Mouse (Mus musculus) midbrain, embryonic 16.5 days (tissue): Measurements from ENCODE around the gene Uqcc3. TPM values are rescaled to one million over a fixed set of nuclear protein-coding genes. Genes with fewer than 3 reads are reported as not detected.
"Not testable (repeated sequence)": the region's sequence is repeated elsewhere in the genome, so short reads cannot be mapped to it uniquely, and the experiment has no call there.

ENCODE experiments used
- ATAC-seq: fragments of 200-750 bp; cut with Nextera tagmentation; 2 replicates; pipeline ENCODE4 v1.8.0; 2017; ENCODE audit warnings: moderate TSS enrichment
- H3K27ac ChIP-seq: fragments of 300-500 bp; sonication (generic); 2 replicates; pipeline ENCODE4 v1.5.1; 2014; ENCODE audit warnings: mild to moderate bottlenecking, low read length, mixed read lengths
- H3K27me3 ChIP-seq: fragments of 300-500 bp; sonication (generic); 2 replicates; pipeline ENCODE4 v1.6.1; 2014; ENCODE audit warnings: low read depth, low read length, mixed read lengths; ENCODE audit not compliant: control insufficient read depth, insufficient read depth
- H3K36me3 ChIP-seq: fragments of 300-500 bp; sonication (generic); 2 replicates; pipeline ENCODE4 v1.6.1; 2014; ENCODE audit warnings: mild to moderate bottlenecking, low read length, moderate library complexity, mixed read lengths; ENCODE audit not compliant: control insufficient read depth, insufficient read depth
- H3K4me1 ChIP-seq: fragments of 300-500 bp; sonication (generic); 2 replicates; pipeline ENCODE4 v1.6.1; 2014; ENCODE audit warnings: mild to moderate bottlenecking, low read length, mixed read lengths; ENCODE audit not compliant: control insufficient read depth, insufficient read depth
- H3K4me2 ChIP-seq: fragments of 300-500 bp; sonication (generic); 2 replicates; pipeline ENCODE4 v1.6.1; 2014; ENCODE audit warnings: mild to moderate bottlenecking, low read length, mixed read lengths
- H3K4me3 ChIP-seq: fragments of 300-500 bp; sonication (generic); 2 replicates; pipeline ENCODE4 v1.5.1; 2014; ENCODE audit warnings: low read depth, mild to moderate bottlenecking, low read length, moderate library complexity, mixed read lengths
- H3K9ac ChIP-seq: fragments of 300-500 bp; sonication (generic); 2 replicates; pipeline ENCODE4 v1.6.1; 2014; ENCODE audit warnings: low read depth, low read length, mixed read lengths
- H3K9me3 ChIP-seq: fragments of 300-500 bp; sonication (generic); replicated peaks from 2 replicates; pipeline ENCODE4 v1.6.1; 2014; ENCODE audit warnings: mild to moderate bottlenecking, low read length, mixed read lengths; ENCODE audit not compliant: control insufficient read depth, poor library complexity, severe bottlenecking
- WGBS: fragments of 180-500 bp; shearing (Covaris S2); extraction: QIAGEN DNeasy Blood & Tissue Kit; methylation state at CpG from one replicate; pipeline ENCODE4 v1.1.7; 2014; 5-methylcytosine and 5-hydroxymethylcytosine counted together
- polyA plus RNA-seq: library from polyadenylated mRNA; unstranded; fragments of >200 nt; fragmentation: Nextera tagmentation; extraction: Ambion mirVana; gene quantifications from 2 replicates; pipeline ENCODE4 v1.2.1, GENCODE M21; 2015

The Uqcc3 gene
- polyA plus RNA-seq, 1 experiment from 2014 or later, result 54.5 TPM

DNA sequence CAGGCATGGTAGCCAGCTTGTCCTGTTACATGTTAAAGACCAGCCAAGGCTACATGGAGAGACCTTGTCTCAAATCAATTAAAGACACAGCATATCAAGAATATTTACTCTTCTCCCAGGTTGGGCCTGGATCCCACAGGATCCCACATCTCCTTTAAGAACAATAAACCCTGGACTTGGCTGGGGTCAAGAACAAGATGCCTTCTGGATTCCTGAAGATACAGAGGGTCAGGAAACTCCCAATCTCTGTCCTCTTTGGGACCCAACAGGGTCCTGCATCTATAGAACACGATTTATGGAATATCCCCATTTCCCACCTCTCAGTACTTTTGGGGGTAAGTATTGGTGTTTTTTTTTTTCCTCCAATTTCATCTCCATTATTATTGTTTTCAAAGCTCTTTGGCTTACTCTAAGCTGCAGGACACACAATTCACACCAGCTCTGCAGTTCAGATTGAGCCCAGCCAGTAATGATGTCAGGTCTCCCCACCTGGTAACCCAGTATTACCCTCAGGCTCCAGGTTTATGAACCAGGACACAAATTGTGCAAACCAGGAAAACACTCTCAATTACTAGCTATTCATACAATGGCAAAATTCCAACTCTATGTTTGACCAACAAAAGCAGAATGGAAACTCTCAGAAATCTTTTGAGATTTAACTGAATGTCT is 6.3 kb upstream of the Uqcc3 start:
- H3K27ac ChIP-seq, result no peak overlapping the region
- H3K27me3 ChIP-seq, result no peaks in the 10 kb centered on the region
- no peaks in the 10 kb centered on the region for H3K9me3 ChIP-seq
- H3K4me2 ChIP-seq, result no peak overlapping the region
- H3K36me3 ChIP-seq, result no peaks in the 10 kb centered on the region
- no peak for ATAC-seq
- no peak overlapping the region for H3K4me3 ChIP-seq
- peak overlapping the region; percentile 70; the same call in 1 of the 2 replicates for H3K9ac ChIP-seq
- 39% methylated on average over 1 of the region's 1 CpGs for WGBS
- peaks cover 19% of the 10 kb centered on the region for H3K4me1 ChIP-seq

DNA sequence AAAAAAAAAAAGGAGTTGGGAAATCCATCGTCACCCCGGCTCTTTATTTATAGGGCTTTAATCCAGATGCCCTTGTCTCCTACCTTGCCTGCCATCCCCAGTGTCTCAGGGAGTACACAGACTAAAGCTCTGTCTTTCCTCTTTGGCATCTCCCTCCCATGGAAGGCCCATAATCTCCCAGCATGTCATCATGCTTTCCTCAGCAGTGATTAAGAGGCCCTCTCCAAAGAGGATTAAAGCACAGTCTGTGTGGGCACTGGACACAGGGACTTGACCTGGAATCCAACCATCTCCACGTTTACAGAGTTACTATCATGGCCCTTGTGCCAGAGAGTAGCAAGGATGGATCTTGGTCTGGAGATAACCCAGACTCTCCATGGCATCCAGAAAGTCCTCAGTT is 2.9 kb upstream of the Uqcc3 start, which contains the start of the genes Lbhd1 and Gm49403:
TSS of gene Lbhd1 (plus strand) at position 117 of the 400 bp plus-strand sequence.
TSS of gene Gm49403 (plus strand) at position 315 of the 400 bp plus-strand sequence.
- no peak for ATAC-seq
- Histone ChIP-seq H3K4me2 (no peak within 1 kb of the TSS), H3K4me1 (peaks cover 23% of the 10 kb centered on the region), H3K4me3 (no peak within 1 kb of the TSS), H3K9ac (no peak within 1 kb of the TSS), H3K27ac (no peak within 1 kb of the TSS), H3K36me3 (no peaks in the 10 kb centered on the region), H3K27me3 (no peaks in the 10 kb centered on the region), H3K9me3 (no peaks in the 10 kb centered on the region)
- WGBS, result 54% methylated on average over 3 of the region's 3 CpGs

- WGBS, result 10% methylated on average over 3 of the region's 3 CpGs
- Histone ChIP-seq H3K9me3 (no peaks in the 10 kb centered on the region), H3K36me3 (no peaks in the 10 kb centered on the region; the same call in 1 of the 2 replicates), H3K9ac (peak overlapping the region; percentile 92; the same call in 1 of the 2 replicates), H3K27me3 (no peaks in the 10 kb centered on the region), H3K4me2 (peak overlapping the region; percentile 89), H3K27ac (no peak overlapping the region), H3K4me3 (peak overlapping the region; percentile 77), H3K4me1 (peaks cover 11% of the 10 kb centered on the region)
- ATAC-seq, result no peak
These were observed 290 bp upstream of the Uqcc3 start for GRCm38 (mm10) chr19:8881034-8881392.

DNA sequence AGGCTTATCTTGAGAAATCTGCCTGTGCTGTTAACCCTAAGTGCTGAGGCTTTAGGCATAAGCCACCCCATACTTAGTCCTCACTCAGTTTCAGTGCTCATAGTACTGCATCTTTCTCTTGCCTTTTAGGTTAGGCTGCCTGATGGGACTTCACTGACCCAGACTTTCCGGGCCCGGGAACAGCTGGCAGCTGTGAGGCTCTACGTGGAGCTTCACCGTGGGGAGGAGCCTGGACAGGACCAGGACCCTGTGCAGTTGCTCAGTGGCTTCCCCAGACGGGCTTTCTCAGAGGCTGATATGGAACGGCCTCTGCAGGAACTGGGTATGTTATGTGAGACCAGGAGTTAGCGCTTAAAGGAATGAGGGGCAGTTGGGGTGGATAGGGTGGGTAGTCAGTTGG is 5.7 kb downstream of the Uqcc3 start:
- Histone ChIP-seq H3K4me2 (no peak overlapping the region), H3K4me3 (no peak overlapping the region), H3K36me3 (peaks cover 6% of the 10 kb centered on the region; the same call in 1 of the 2 replicates), H3K27me3 (no peaks in the 10 kb centered on the region), H3K9me3 (no peaks in the 10 kb centered on the region), H3K27ac (no peak overlapping the region), H3K9ac (no peak overlapping the region), H3K4me1 (peaks cover 20% of the 10 kb centered on the region)
- ATAC-seq, result no peak
- 95% methylated on average over 7 of the region's 7 CpGs for WGBS

DNA sequence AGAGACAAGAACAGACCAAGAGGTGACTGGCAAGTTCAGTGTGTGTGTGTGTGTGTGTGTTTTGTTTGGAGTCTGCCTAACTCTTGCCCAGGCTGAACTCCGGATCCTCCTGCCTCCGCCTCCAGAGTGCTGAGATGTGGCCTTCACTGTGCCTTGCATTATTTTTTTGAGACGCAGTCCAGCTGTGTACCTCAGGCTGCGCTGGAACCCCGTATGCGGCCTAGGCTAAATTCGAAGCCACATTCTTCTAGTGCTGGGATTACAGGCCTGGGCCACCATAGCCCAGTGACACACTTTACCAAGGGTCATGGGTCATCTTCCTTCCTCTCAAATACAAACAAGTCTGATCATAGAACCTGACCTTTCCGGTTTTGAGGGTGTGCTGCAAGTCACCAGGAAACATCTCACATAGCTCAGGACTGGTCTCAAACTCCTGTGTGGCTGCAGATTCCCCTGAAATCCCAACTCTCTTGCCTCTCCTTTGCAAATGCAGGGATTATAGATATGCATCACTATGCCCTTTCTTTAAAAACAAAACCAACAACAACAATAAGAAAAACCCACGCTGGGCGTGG is 8.4 kb downstream of the Uqcc3 start:
- Histone ChIP-seq H3K27ac (no peak overlapping the region), H3K9ac (peak overlapping the region; percentile 97), H3K9me3 (no peaks in the 10 kb centered on the region), H3K27me3 (no peaks in the 10 kb centered on the region), H3K4me1 (peaks cover 12% of the 10 kb centered on the region), H3K36me3 (peaks cover 6% of the 10 kb centered on the region; the same call in 1 of the 2 replicates), H3K4me3 (peak overlapping the region; percentile 88), H3K4me2 (peak overlapping the region; percentile 95)
- 0 out of 2 replicates have a peak, but pooled peaks have one; percentile 9 for ATAC-seq
- 84% methylated on average over 10 of the region's 10 CpGs for WGBS

DNA sequence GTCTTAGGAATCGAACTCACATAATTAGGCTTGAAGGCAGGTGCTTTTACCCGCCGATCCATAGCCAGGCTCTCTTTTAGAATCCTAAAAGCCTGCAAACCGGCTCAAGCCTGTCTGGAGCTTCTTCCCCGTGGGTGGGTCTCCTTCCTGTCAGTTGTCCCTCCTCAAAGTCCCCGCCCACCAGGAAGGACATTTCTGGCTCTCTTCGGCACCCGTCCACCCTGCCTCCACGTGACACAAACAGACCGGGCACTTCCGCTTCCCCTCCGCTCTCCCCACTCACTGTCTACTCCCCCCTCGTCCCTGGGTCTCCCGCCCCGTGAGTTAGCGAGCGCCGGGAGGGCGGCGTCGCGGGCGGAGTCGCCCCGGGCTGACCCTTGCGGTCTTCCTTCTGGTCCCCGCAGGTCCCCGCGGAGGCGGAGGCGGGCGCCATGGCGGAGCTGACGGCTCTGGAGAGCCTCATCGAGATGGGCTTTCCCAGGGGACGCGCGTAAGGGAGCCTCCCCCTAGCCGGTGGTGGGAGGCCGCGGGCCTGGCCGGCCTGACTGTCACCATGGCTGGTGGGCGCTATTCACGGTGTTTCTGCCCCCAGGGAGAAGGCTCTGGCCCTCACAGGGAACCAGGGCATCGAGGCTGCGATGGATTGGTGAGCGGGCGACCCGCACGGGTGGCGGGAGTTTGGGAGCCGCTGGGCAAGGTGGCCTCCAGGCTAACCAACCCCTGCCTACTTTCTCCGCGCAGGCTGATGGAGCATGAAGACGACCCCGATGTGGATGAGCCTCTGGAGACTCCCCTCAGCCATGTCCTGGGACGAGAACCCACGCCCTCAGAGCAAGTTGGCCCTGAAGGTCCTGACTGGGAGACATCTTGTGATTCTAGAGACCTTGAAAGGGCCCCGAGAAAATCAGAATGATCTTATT is 9.2 kb downstream of the Uqcc3 start, which contains the start of gene Ubxn1:
TSS of gene Ubxn1 (plus strand) at position 230 of the 920 bp plus-strand sequence.
- 1% methylated on average over 54 of the region's 59 CpGs for WGBS
- Histone ChIP-seq H3K36me3 (peaks cover 6% of the 10 kb centered on the region; the same call in 1 of the 2 replicates), H3K9me3 (no peaks in the 10 kb centered on the region), H3K9ac (peak within 1 kb of the TSS; percentile 97), H3K27me3 (no peaks in the 10 kb centered on the region), H3K4me3 (peak within 1 kb of the TSS; percentile 88), H3K4me1 (peaks cover 12% of the 10 kb centered on the region), H3K27ac (peak within 1 kb of the TSS; percentile 81), H3K4me2 (peak within 1 kb of the TSS; percentile 95)
- peak; percentile 98 for ATAC-seq

DNA sequence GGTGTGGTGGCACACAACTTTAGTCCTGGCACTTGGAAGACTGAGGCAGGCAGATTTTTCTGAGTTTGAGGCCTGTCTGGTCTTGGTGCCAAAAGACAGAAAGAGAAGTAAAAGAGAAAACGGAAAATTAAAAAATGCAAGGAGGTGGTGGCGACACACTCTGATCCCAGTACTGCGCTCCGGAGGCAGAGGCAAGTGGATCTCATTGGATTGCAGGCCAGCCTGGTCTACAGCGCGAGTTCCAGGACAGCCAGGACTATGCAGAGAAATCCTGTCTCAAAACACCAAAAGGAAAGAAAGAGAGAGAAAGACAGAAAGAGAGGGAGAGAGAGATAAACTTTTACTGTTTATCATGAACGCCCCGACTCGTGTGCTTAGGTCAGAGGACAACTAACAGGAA is 9.9 kb downstream of the Uqcc3 start:
- peak overlapping the region; percentile 97 for H3K9ac ChIP-seq
- H3K27ac ChIP-seq, result peak overlapping the region; percentile 81
- 61% methylated on average over 9 of the region's 9 CpGs for WGBS
- no peaks in the 10 kb centered on the region for H3K9me3 ChIP-seq
- H3K4me2 ChIP-seq, result peak overlapping the region; percentile 55
- H3K36me3 ChIP-seq, result peaks cover 6% of the 10 kb centered on the region; the same call in 1 of the 2 replicates
- H3K27me3 ChIP-seq, result no peaks in the 10 kb centered on the region
- ATAC-seq, result peak; percentile 61
- peaks cover 12% of the 10 kb centered on the region for H3K4me1 ChIP-seq
- peak overlapping the region; percentile 88 for H3K4me3 ChIP-seq

DNA sequence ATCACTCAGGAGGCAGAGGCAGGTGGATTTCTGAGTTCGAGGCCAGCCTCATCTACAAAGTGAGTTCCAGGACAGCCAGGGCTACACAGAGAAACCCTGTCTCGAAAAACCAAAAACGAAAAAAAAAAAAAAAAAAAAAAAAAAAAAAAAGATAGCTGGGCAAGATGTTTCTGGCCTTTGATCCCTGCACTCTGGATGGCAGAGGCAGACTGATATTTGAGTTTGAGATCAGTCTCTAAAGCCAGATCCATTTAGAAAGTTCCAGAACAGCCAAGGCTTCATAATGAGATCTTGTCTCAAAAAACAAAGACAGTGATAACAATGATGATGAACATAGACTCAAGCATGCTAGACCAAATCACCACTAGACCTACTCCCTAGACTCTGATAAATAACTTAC is 10.3 kb downstream of the Uqcc3 start:
- 76% methylated on average over 3 of the region's 3 CpGs for WGBS
- not testable (repeated sequence) for H3K27ac ChIP-seq, H3K9ac ChIP-seq, H3K9me3 ChIP-seq, ATAC-seq, H3K27me3 ChIP-seq, H3K36me3 ChIP-seq, H3K4me2 ChIP-seq
- Histone ChIP-seq H3K4me3 (peak overlapping the region; percentile 88), H3K4me1 (peaks cover 12% of the 10 kb centered on the region)
